Mouse (Mus musculus): ENCODE data around the gene Snx22.

DNA sequence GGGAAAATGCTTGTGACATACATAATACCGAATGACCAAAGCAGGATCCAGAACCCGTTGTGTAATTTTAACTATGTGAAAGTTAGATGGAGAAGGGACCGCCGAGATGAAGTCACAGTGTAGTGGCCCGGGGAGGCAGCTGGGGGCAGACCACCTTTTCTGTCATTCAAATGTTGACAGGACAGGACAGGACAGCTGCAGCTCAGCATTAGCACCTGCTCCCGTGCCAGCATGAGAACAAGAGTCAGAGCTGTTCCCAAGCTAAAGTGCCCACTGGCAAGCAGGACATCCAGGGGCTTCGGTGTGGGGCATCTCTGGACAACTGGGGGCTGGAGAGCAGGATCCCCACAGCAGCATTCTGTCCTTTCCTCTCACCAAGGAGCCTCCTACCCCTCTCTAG is 17.5 kb upstream of the Snx22 start:
- TF ChIP-seq POLR2A (IDR thresholded peaks at IDR 0.05; ENCODE audit: low read depth, low read length) (no peak), ZC3H11A (IDR thresholded peaks at IDR 0.05; ENCODE audit: low read depth, low read length) (no peak)
